35 mouse cellular contexts compared by ENCODE assay signal in the genomic region with DNA sequence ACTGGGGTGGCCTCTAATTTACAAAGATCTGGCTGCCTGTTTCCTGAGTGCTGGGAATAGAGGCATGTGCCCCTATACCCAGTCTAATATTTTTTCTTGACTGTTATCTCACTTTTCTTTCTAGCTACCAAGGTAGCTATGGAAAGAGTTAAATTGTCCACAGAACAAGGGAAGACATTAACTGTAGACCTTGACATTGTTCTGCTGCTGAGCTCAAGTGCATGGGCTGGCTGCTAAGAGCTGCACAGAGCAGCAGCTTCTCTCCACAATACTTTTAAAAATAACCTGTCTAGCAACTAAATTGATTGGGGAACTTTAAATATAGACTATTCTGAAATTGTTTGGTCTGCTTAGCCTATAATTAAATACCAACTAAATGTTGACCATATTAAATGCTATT.
"Had no signal": no experiment of that assay in that cellular context is flagged by ENCODE, and none has a peak within 500 bp of the region (broad histone marks: within the 10 kb centered on the region; RNA-seq: fewer than 3 reads in every experiment).

No protein-coding gene starts in this region.

- H3K9me3 ChIP-seq: heart, embryonic 10.5 days; heart, embryonic 12.5 days; heart, embryonic 13.5 days; heart, embryonic 15.5 days; hindbrain, embryonic 10.5 days; hindbrain, embryonic 12.5 days; hindbrain, embryonic 13.5 days; hindbrain, embryonic 15.5 days; intestine, embryonic 15.5 days; kidney, embryonic 15.5 days had no signal

- H3K4me2 ChIP-seq: heart, embryonic 11.5 days; heart, embryonic 12.5 days; heart, embryonic 13.5 days; heart, embryonic 15.5 days; hindbrain, embryonic 12.5 days; hindbrain, embryonic 13.5 days; hindbrain, embryonic 14.5 days; hindbrain, embryonic 15.5 days; intestine, embryonic 15.5 days; kidney, embryonic 15.5 days had no signal

- H3K27me3 ChIP-seq: heart, embryonic 12.5 days; heart, embryonic 13.5 days; heart, embryonic 15.5 days; hindbrain, embryonic 12.5 days; hindbrain, embryonic 13.5 days; hindbrain, embryonic 15.5 days; intestine, embryonic 15.5 days; kidney, embryonic 15.5 days had no signal

- ATAC-seq: hindbrain, embryonic 16.5 days; hindbrain, postnatal 0 days; inflammation-experienced regulatory T-cells, adult 6 months; intestine, embryonic 15.5 days; intestine, embryonic 16.5 days; intestine, postnatal 0 days had no signal

- H3K4me3 ChIP-seq: heart, embryonic 10.5 days; heart, embryonic 12.5 days; heart, embryonic 13.5 days; heart, embryonic 15.5 days; hindbrain, embryonic 10.5 days; hindbrain, embryonic 12.5 days; hindbrain, embryonic 13.5 days; hindbrain, embryonic 15.5 days; intestine, embryonic 15.5 days; kidney, embryonic 15.5 days; layer of hippocampus, adult 2 months had no signal

- H3K27ac ChIP-seq: heart, embryonic 10.5 days; heart, embryonic 13.5 days; heart, embryonic 15.5 days; hindbrain, embryonic 10.5 days; hindbrain, embryonic 12.5 days; hindbrain, embryonic 13.5 days; hindbrain, embryonic 14.5 days; hindbrain, embryonic 15.5 days; hindbrain, postnatal 0 days; intestine, embryonic 15.5 days; kidney, embryonic 15.5 days; kidney, postnatal 0 days; layer of hippocampus, adult 2 months had no signal

- DNase-seq: heart, postnatal 10 days; heart, postnatal 14 days; heart, postnatal 36 days; heart, postnatal 4 days; kidney, adult 11 months; kidney, adult 18-20 months; kidney, adult 2 months; kidney, adult 8-10 months; kidney, adult 9 months; kidney, postnatal 10 days; kidney, postnatal 14 days; kidney, postnatal 25 days; kidney, postnatal 36 days; kidney, postnatal 4 days; layer of hippocampus, adult 9-11 months; layer of hippocampus, postnatal 36 days had no signal

- H3K9ac ChIP-seq: heart, embryonic 12.5 days; heart, embryonic 13.5 days; heart, embryonic 15.5 days; hindbrain, embryonic 12.5 days; hindbrain, embryonic 13.5 days; hindbrain, embryonic 14.5 days; hindbrain, embryonic 15.5 days; intestine, embryonic 15.5 days; kidney, embryonic 15.5 days had no signal

- H3K36me3 ChIP-seq: heart, embryonic 10.5 days; heart, embryonic 12.5 days; heart, embryonic 13.5 days; heart, embryonic 15.5 days; hindbrain, embryonic 10.5 days; hindbrain, embryonic 12.5 days; hindbrain, embryonic 13.5 days; hindbrain, embryonic 15.5 days; intestine, embryonic 15.5 days; kidney, embryonic 15.5 days had no signal
